In the genomic region with DNA sequence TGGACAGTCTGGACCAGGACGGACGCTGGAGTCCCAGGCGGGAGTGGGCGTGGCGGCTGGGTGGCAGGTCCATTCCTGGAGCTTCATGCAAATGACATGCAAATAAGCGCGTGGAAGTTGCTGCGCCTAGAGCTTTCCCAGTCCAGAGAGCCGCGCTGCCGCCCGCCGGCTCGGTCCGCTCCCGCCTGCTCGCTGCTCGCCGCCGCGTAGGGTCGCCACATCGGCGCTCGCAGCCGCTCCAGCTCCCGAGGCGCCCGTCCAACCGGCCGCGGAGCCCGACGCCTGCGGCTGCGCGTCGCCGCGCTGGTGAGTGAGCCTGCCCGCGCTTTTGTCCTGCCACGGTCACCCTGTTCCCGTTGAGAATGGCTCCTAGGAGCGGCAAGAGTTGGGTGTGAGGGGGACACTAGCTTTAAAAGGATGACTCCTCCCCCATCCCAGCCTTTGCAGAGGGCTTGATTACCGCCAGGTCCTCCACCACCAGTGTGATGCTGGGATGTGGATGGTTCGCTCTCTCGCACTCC, we compare ENCODE assay signal across 8 mouse cellular contexts. TPM values are rescaled to one million over a fixed set of nuclear protein-coding genes. Genes with fewer than 3 reads are reported as not detected.
A peak's percentile ranks its signal among the peaks of the same experiment; 100 is the strongest.
DNase-seq lines count a peak whose midpoint lies in the region; ATAC-seq and TF ChIP-seq lines count a peak whose summit lies in the region.

A gene (plus strand): TSS at position 146 of the 521 bp plus-strand sequence.

- peak within 1 kb of the TSS; percentile 40; the same call in 1 of the 2 replicates for H3K27ac ChIP-seq in hindbrain, embryonic 12.5 days
- peak within 1 kb of the TSS; percentile 34; the same call in 1 of the 2 replicates for H3K27ac ChIP-seq in lung, postnatal 0 days (ENCODE audit: low read length)

- H3K27me3 ChIP-seq in hindbrain, embryonic 12.5 days = peaks cover 19% of the 10 kb centered on the region
- H3K27me3 ChIP-seq in lung, postnatal 0 days (replicated peaks; ENCODE audit: insufficient read depth, low read length) = peaks cover 6% of the 10 kb centered on the region; the same call in 1 of the 2 replicates

- no peaks in the 10 kb centered on the region for H3K9me3 ChIP-seq in hindbrain, embryonic 12.5 days (replicated peaks)
- no peaks in the 10 kb centered on the region for H3K9me3 ChIP-seq in lung, postnatal 0 days (ENCODE audit: low read length)

- DNase-seq in adrenal gland, adult 18-20 months (ENCODE audit: low spot score in 2 of 2) = peak; percentile 80 to 85
- peak; percentile 60 to 73 for DNase-seq in cerebellum, postnatal 36 days
- peak; percentile 34 to 57 for DNase-seq in frontal cortex, postnatal 36 days (ENCODE audit: low spot score in 2 of 2)
- peak; percentile 26 to 50 for DNase-seq in layer of hippocampus, postnatal 25 days (ENCODE audit: extremely low spot score in 1 of 2, low spot score in 1 of 2)
- DNase-seq in lung, postnatal 0 days (ENCODE audit: low spot score) = peak; percentile 97
- DNase-seq in retina, adult 2 months (ENCODE audit: low read depth, low spot score) = peak; percentile 62
- DNase-seq in urinary bladder, postnatal 10 days (ENCODE audit: low spot score) = peak; percentile 67

- peaks cover 24% of the 10 kb centered on the region for H3K4me1 ChIP-seq in hindbrain, embryonic 12.5 days
- no peaks in the 10 kb centered on the region; the same call in 1 of the 2 replicates for H3K4me1 ChIP-seq in lung, postnatal 0 days (ENCODE audit: insufficient read depth, low read depth, low read length)

- WGBS in hindbrain, embryonic 12.5 days = under 1% methylated on average over 48 of the region's 48 CpGs
- WGBS in lung, postnatal 0 days = under 1% methylated on average over 38 of the region's 48 CpGs

- peak within 1 kb of the TSS; percentile 44 for H3K4me3 ChIP-seq in hindbrain, embryonic 12.5 days
- H3K4me3 ChIP-seq in lung, postnatal 0 days (ENCODE audit: low read depth, low read length) = peak within 1 kb of the TSS; percentile 46

- peak within 1 kb of the TSS; percentile 89 for H3K4me2 ChIP-seq in hindbrain, embryonic 12.5 days (replicated peaks)
- peak within 1 kb of the TSS; percentile 67 for H3K4me2 ChIP-seq in lung, postnatal 0 days (replicated peaks; ENCODE audit: low read depth, low read length)

- no peak; the same call in 1 of the 2 replicates for TF ChIP-seq CTCF in lung, postnatal 0 days (IDR thresholded peaks at IDR 0.05)

- ATAC-seq in hindbrain, embryonic 12.5 days (ENCODE audit: low FRiP score) = peak; percentile 88
- peak; percentile 98 for ATAC-seq in lung, postnatal 0 days

- H3K9ac ChIP-seq in hindbrain, embryonic 12.5 days = peak within 1 kb of the TSS; percentile 54
- H3K9ac ChIP-seq in lung, postnatal 0 days (replicated peaks; ENCODE audit: low read depth) = 0 out of 2 replicates have a peak within 1 kb of the TSS, but pooled peaks have one; percentile 26

- TF ChIP-seq EP300 in lung, postnatal 0 days (IDR thresholded peaks at IDR 0.05) = no peak

- H3K36me3 ChIP-seq in hindbrain, embryonic 12.5 days = no peaks in the 10 kb centered on the region
- no peaks in the 10 kb centered on the region for H3K36me3 ChIP-seq in lung, postnatal 0 days (ENCODE audit: insufficient read depth, low read length)

RNA-seq across cellular contexts. Expression of the gene that starts here (rescaled TPM):
- total RNA-seq in adrenal gland, adult 18-20 months (2021) = 10 to 100 TPM; 43.6 to 58.9 TPM
- 5.5 and 7.3 TPM in 2 replicates for polyA plus RNA-seq in hindbrain, embryonic 12.5 days (2016; fragmentation: Nextera tagmentation; extraction: Ambion mirVana)
- 10 to 100 TPM; 13.6 to 14.8 TPM for total RNA-seq in layer of hippocampus, postnatal 25 days (2021)
- 55.7 and 72.3 TPM in 2 replicates for polyA plus RNA-seq in lung, postnatal 0 days (2015; fragmentation: Nextera tagmentation; extraction: Ambion mirVana)

Comparison
In these comparisons a context has a peak if more than half of its experiments do, and no peak if none do; other contexts are left out.
1. Peak in every context shown above with its lines: DNase-seq, ATAC-seq, H3K4me3 ChIP-seq and H3K27ac ChIP-seq.
2. DNase-seq: peak in every context shown above with its lines; median percentile 97 in lung, postnatal 0 days; 82 in adrenal gland, adult 18-20 months; 67 in urinary bladder, postnatal 10 days; 66 in cerebellum, postnatal 36 days; 62 in retina, adult 2 months; 46 in frontal cortex, postnatal 36 days; 38 in layer of hippocampus, postnatal 25 days.